Mouse (Mus musculus) megakaryocyte, embryonic 14.5 days (primary cell): ENCODE results near the gene Mrpl38. TPM values are rescaled to one million over a fixed set of nuclear protein-coding genes. Genes with fewer than 3 reads are reported as not detected.

Experiments used
- H3K27me3 ChIP-seq: replicated peaks from 2 replicates; pipeline ENCODE3; 2012; ENCODE audit warnings: inconsistent platforms
- H3K36me3 ChIP-seq: replicated peaks from 2 replicates; pipeline ENCODE3; 2012; ENCODE audit warnings: low read length, inconsistent platforms, mixed read lengths
- H3K4me1 ChIP-seq: 2 replicates; pipeline ENCODE4 v1.6.1; 2012; ENCODE audit warnings: inconsistent platforms
- H3K4me3 ChIP-seq: replicated peaks from 2 replicates; pipeline ENCODE3; 2012; ENCODE audit warnings: moderate library complexity, mild to moderate bottlenecking, inconsistent platforms
- H3K9me3 ChIP-seq: 2 replicates; pipeline ENCODE4 v1.6.1; 2012; ENCODE audit warnings: inconsistent platforms
- FLI1 ChIP-seq: IDR thresholded peaks from 2 replicates; pipeline ENCODE4 v1.6.1; 2012; ENCODE audit warnings: low read length, inconsistent platforms, mixed read lengths
- GATA1 ChIP-seq: IDR thresholded peaks from 3 replicates; pipeline ENCODE4 v1.6.1; 2012; ENCODE audit warnings: mixed read lengths, low read length, inconsistent platforms, borderline replicate concordance
- polyA plus RNA-seq: library from polyadenylated mRNA; stranded (reverse); fragments of >175 nt; gene quantifications from 2 replicates; pipeline ENCODE4 v1.2.3, GENCODE M21; 2012; ENCODE audit warnings: low replicate concordance; ENCODE audit not compliant: insufficient read depth

Gene Mrpl38
- polyA plus RNA-seq, 1 experiment: 80.4 TPM

DNA sequence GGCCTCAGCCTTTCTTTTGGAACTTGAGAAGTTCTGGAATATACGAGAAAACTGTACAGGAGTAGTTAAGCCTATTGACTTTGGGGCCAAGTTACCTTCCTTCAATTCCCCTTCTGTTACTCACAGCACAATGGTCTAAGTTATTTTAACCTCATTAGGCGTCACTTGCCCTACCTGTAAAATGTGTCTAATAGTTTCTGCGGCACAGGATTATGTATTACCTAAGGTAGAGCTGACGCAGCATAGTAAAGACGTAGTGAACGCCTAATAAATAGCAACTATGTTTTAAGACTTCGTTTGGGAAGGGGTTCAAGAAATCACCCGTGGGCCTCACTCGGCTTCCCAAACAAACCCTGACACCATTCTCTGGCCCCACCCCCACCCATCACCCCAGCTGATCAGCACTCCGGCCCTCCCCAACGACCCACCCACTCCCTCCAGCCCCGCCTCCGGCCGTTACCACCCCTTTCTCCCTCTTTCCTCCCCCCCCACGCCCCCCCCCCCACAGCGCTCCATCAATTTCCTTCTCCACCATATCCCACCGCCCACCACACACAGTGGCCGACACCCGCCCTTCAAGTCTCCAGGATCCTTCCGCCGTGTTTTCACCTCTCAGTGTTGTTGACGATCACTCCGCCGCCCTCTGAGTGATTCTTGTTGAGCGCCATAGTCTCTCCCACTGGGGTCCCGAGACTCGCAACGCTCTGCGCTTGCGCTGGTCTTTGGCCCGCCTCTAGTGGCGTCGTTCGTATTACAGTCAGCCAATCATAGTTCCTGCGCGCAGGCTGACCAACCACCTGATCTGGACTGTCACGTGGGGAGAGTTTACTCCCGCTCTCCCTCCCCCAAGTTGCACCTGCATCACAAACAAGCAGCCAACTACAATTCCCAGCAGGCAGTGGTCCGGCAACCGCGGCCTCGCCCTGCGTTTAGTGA is 52.1 kb downstream of the Mrpl38 start, which contains the start of gene Wbp2:
Gene Wbp2, minus strand, starts transcription at position 738 of the 936 bp plus-strand sequence.
- no peaks in the 10 kb centered on the region for H3K9me3 ChIP-seq
- H3K36me3 ChIP-seq: peaks cover 51% of the 10 kb centered on the region
- TF ChIP-seq GATA1: no peak
- no peak for TF ChIP-seq FLI1
- H3K27me3 ChIP-seq: no peaks in the 10 kb centered on the region
- peaks cover 76% of the 10 kb centered on the region for H3K4me1 ChIP-seq
- peak within 1 kb of the TSS; percentile 96 for H3K4me3 ChIP-seq

GRCm38 (mm10) chr11:116084166-116084565 is 54.5 kb downstream of the Mrpl38 start:
- TF ChIP-seq FLI1: no peak
- no peak for TF ChIP-seq GATA1
- no peaks in the 10 kb centered on the region for H3K9me3 ChIP-seq
- H3K36me3 ChIP-seq: peaks cover 68% of the 10 kb centered on the region
- H3K4me1 ChIP-seq: peaks cover 83% of the 10 kb centered on the region
- H3K4me3 ChIP-seq: peak overlapping the region; percentile 21
- no peaks in the 10 kb centered on the region for H3K27me3 ChIP-seq

GRCm38 (mm10) chr11:116083096-116083672 is 55.5 kb downstream of the Mrpl38 start:
- Histone ChIP-seq H3K9me3 (no peaks in the 10 kb centered on the region), H3K36me3 (peaks cover 76% of the 10 kb centered on the region), H3K4me1 (peaks cover 84% of the 10 kb centered on the region), H3K27me3 (no peaks in the 10 kb centered on the region), H3K4me3 (no peak overlapping the region)
- TF ChIP-seq FLI1 (no peak), GATA1 (no peak)

Other genes starting within 250 kb of the Mrpl38 start
- 6.7 and 13.1 TPM in 2 replicates for gene Smim5, start 238.9 kb downstream of the Mrpl38 start, polyA plus RNA-seq
- gene Smim6, start 226.9 kb downstream of the Mrpl38 start, polyA plus RNA-seq: not detected in 2 replicates
- 13.5 and 14.4 TPM in 2 replicates for gene Sap30bp, start 205.6 kb downstream of the Mrpl38 start, polyA plus RNA-seq
- gene Recql5, start 205.4 kb downstream of the Mrpl38 start, polyA plus RNA-seq: 9.5 and 10.4 TPM in 2 replicates
- 5.6 and 6.9 TPM in 2 replicates for gene Itgb4, start 164.2 kb downstream of the Mrpl38 start, polyA plus RNA-seq
- gene Galk1, start 126.1 kb downstream of the Mrpl38 start, polyA plus RNA-seq: 197 and 238 TPM in 2 replicates
- gene H3f3b, start 110.9 kb downstream of the Mrpl38 start, polyA plus RNA-seq: 819 and 908 TPM in 2 replicates
- gene Unk, start 108.5 kb downstream of the Mrpl38 start, polyA plus RNA-seq: 18.8 and 53.4 TPM in 2 replicates
- 221 and 384 TPM in 2 replicates for gene Unc13d, start 60.9 kb downstream of the Mrpl38 start, polyA plus RNA-seq
- gene Wbp2, start 51.9 kb downstream of the Mrpl38 start, polyA plus RNA-seq: 842 and 1,717 TPM in 2 replicates
- gene Trim47, start 11.7 kb downstream of the Mrpl38 start, polyA plus RNA-seq: 6.9 and 23.5 TPM in 2 replicates
- 3.0 and 9.5 TPM in 2 replicates for gene Trim65, start 7.7 kb downstream of the Mrpl38 start, polyA plus RNA-seq
- gene Fbf1, start 29.3 kb upstream of the Mrpl38 start, polyA plus RNA-seq: 33.9 and 37.8 TPM in 2 replicates
- 181 and 219 TPM in 2 replicates for gene Ten1, start 60.0 kb upstream of the Mrpl38 start, polyA plus RNA-seq
- gene Acox1, start 60.2 kb upstream of the Mrpl38 start, polyA plus RNA-seq: 1.7 and 3.3 TPM in 2 replicates
- 0.34 TPM in 1 of 2 replicates, not detected in the other for gene Evpl, start 99.2 kb upstream of the Mrpl38 start, polyA plus RNA-seq
- gene Srp68, start 135.3 kb upstream of the Mrpl38 start, polyA plus RNA-seq: 4.7 and 34.1 TPM in 2 replicates
- not detected in 2 replicates for gene Galr2, start 142.1 kb upstream of the Mrpl38 start, polyA plus RNA-seq
- gene Exoc7, start 168.4 kb upstream of the Mrpl38 start, polyA plus RNA-seq: 2.7 and 6.7 TPM in 2 replicates
- gene Foxj1, start 196.5 kb upstream of the Mrpl38 start, polyA plus RNA-seq: 0.12 and 0.84 TPM in 2 replicates